Mouse (Mus musculus): ENCODE results near the gene March4.

The March4 gene

DNA sequence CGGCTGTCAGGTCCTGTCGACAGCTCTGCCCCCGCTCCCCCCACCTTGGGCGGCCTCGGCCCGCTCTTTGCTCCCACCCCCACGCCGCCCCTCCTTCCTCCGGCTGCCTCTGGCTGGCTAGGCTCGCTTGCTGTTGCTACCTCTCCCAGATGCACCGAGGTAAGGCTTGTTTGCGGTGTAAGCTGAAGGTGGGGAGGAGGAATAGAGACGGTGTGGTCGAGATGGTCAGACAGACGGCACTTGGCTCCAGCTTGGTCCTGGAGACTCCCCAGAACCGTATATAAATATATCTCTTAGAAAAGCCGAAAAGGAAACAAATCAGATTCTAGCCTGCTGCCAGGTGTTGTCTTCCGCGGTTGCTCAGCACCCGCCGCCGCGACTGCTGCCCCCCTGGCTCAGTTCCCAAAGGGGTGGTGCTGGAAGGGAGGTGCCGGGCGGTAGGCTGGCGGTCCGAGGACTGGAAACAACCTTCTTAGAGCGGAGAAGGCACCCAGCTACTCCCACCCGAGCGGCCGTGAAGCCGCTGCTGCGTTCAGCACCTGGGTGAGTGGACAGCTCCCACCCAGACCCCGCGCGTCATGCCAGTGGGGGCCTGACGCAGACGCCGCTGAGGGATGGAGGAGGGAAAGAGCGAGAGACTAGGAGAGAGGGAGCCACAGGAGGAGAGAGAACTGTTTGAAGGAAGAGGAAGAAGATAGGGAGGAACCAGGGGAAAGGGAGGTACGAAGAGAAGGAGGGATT is at the start of gene March4:
TSS of gene March4 (minus strand) at position 320 of the 741 bp plus-strand sequence.
- DNase-seq = peak; percentile 90

DNA sequence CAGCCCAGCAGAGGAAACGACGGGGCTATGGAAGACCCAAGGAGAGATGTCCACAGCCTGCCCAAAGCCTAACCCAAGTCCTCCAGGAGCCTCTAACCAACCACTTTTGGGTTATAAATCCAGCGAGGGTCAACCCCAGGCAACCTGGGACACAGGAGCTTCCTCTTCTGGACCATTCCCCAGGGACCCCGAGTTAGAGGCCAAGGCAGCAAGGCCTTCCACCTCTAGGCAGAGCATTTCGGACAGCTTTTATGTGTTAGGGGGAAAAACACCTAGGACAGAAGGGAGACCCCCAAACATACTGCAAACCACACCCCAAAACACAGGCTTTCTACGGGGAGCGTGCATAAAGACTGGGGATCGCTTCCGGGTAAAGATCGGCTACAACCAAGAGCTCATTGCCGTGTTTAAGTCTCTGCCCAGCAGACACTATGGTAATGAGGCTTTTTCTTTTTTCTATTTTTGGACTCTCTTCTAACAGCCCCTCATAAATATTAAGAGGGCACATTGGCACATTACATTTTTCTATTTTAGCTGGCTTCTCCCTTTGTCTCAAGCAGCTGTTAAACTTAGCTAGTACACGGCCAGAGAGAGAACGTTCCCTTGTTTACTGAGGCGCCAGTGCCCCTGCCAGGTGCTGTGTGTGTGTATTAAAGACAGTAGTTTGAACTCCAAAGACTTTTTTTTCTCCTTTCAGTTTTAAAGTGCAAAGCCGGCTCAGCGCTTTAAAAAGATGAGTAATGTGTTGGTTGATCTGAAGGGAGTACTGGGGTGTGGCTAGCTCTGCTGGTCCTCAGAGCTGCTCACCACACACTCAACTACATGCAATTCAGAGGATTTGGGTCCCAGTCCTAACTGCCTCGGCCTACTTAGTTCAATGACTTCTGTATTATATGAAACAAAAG is 49.5 kb upstream of the March4 start:
- DNase-seq = no peak

- no peak for DNase-seq
Measured at GRCm38 (mm10) chr1:72583906-72584305, 47.2 kb upstream of the March4 start.

GRCm38 (mm10) chr1:72582947-72583731 is 46.4 kb upstream of the March4 start, which contains the start of gene Smarcal1:
Gene Smarcal1, plus strand, starts transcription at chr1:72583251.
- DNase-seq = peak; percentile 94

- no peak for DNase-seq
Measured at GRCm38 (mm10) chr1:72578806-72579205, 42.1 kb upstream of the March4 start.

DNA sequence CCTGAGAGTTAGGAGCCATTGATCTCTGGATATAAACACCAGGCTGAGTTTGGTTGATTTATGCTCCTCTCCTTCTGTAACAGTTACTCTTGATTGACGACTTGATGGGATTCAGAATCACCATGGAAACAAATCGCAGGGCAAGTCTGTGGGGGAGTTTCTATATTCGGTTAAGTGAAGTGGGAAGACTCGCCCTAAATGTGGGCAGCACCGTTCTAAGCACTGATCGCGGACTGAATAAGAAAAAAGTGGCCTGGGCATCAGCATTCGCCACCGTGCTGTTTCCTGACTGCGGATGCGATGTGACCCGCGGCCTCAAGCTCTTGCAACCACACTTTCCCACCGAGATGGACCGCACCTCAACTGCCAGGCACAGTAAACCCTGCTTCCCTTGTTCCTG is 41.6 kb upstream of the March4 start:
- no peak for DNase-seq

DNA sequence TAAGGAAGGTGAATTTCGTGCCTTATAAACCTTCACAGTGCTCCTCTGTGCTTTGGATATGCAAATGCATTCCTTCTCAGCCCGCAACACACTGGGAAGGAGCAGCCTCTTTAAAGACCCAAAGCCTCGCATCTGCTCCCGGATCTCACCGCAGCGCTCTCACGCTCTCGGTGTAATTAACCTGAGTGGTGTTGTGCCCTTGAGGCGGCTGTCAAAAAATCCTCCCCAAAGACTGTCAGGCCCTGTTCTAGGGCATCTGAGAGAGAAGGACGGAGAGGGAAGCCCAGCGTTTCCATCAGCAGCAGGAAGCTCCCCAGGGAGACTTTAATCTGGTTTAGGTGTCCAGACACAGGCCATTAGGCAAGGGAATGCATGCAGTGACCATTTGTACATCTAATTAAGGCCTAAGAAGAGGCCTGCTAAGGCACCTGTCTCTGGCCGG is 40.8 kb upstream of the March4 start:
- DNase-seq = no peak

- DNase-seq = no peak
Measured at GRCm38 (mm10) chr1:72575121-72575520, 38.4 kb upstream of the March4 start.

- DNase-seq = no peak
Measured at GRCm38 (mm10) chr1:72574608-72575007, 37.9 kb upstream of the March4 start.

DNA sequence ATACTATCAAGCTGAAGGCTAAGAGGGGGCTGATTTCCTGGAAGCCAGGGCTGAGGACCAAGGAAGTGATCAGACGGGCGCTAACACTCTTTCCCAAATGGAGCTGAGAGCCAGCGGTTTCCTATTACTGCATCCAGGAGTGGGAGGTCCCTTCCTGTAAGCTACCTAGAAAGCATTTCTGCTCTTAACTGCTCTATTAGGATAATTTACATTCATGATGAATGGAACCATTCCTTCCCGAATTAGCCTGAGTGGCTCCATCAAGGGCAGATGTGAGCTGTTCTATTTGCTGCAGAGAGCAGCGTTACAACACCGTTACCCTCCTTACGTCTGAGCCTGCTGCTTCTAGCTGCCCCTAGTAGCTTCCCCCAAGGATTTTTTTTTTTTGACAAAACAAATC is 37.3 kb upstream of the March4 start:
- no peak for DNase-seq

DNA sequence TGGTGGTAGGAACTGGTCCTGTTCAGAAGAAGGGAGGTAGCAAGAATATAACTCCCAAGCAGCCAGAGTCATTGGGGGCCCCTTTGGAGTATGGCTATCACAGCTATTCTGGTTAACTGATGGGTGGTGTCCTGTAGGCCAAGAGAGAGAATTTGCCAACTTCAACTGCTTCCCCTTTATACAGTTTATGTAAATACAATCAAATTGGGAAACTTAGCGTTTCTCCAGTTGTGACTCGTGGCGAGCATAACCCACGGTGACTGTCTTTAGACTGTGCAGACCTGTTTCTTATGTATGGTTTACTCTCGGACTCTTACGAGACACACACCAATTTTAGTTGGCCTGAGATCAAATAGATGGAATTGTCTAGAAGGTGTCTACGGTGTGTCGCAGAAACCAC is 32.0 kb upstream of the March4 start:
- DNase-seq = no peak

DNA sequence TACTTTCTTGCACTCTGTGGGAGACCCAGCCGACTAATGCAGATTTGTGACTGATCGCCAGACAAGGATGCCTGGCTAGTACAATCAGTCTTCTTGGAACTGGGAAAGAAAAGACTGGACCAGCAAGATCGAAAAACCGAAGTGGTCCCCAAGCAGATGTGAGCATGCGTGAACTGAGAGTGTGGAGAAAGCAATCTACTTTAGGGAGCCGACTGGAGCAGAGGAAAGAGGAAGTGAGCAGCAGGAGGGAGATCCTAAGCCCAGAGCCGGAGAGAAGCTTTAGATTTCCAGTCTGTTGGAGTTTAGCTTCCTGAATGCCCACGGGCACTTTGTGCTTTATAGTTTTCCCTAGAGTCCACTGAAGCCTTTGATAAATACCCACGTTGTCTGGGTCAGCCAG is 30.3 kb upstream of the March4 start:
- DNase-seq = no peak

GRCm38 (mm10) chr1:72564334-72564962 is 27.7 kb upstream of the March4 start:
- no peak for DNase-seq

GRCm38 (mm10) chr1:72558625-72559024 is 21.9 kb upstream of the March4 start:
- DNase-seq = no peak

DNA sequence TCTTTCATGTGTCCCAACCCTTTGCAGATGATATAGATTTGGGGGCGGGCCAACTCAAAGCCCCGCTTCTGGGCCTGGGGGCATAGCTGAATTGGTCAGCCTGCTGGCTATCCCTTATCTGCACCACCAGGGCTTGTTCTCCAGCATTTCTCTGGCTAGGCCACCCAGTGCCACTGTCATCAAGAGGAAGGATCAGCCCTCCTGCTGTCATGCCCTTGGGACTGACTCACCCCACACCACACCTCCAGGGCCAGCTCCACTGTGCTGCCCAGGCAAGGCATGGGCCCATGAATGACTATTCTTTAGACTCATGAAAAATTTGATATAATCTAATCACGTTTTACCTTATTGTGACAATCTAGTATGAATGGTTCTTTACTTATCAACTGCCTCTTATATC is 19.7 kb upstream of the March4 start:
- no peak for DNase-seq

GRCm38 (mm10) chr1:72550317-72550716 is 13.6 kb upstream of the March4 start:
- no peak for DNase-seq

DNA sequence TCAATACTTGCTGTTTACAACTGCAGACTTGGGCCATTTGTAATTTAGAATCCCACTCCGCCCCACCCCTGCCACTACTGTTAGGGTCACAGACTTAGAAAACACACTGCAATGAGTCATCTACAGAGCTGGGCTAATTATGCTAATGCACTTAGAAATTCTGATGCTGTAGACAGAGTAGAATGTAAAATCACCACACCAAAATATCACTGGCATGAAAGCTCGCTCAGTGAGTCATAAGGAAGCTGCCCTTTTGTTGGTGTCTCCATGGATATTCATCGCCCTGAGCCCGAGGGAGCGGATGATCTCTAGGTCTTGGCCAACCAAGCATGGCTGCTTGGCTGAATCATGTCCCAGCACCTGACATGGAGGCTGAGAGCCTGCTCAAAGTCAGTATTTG is 1.5 kb upstream of the March4 start:
- no peak for DNase-seq

DNA sequence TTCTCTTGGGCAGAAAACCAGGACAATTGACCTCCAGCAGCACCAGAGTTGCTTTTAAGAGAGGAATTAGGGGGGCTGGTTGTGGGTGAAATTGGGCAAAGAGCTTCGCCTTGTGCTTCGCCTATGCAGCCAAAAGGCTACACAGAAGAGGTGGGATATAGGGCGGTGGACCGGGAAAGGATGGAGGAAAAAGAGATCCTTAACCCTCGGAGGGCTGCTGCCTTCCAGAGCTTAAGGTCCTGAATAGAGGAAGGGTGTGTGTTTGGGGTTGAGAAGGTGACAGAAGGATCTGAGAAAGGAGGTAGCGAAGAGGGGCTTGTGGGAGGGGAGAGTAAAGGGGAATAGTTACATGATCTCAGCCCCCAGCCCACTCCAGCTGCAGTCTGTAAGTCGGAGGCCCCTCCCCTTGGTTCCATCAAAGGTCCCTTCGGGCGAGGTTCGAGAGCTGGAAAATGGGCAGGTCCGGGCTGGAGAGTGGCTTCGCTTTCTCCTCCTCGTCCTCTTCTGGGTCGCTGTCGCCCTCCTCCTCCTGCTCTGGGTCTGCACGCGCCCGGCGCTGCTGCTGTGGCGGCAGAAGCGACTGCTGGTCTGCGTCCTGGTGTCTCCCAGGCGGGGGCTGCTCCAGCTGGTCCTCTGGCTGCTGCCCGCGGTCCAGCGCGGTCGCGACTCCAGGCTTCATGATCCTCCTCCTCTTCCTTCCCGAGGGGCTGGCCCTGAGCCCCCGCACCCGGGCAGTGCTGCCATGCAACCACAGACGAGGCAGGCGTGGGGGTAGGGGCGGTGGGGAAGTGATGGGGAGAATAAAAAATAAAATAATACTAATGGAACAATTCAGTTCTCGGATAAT is 782 bp downstream of the March4 start:
- peak; percentile 23 for DNase-seq

- no peak for DNase-seq
Measured at GRCm38 (mm10) chr1:72533439-72533838, 3.3 kb downstream of the March4 start.

GRCm38 (mm10) chr1:72532926-72533325 is 3.8 kb downstream of the March4 start:
- DNase-seq = no peak

- no peak for DNase-seq
Measured at GRCm38 (mm10) chr1:72530516-72531196, 6.1 kb downstream of the March4 start.
